Mouse (Mus musculus) olfactory bulb, adult 2 months (tissue): Measurements from ENCODE around the gene Ldlr.

Experiments used
- CTCF ChIP-seq: fragments of 200-500 bp; IDR thresholded peaks from 2 replicates; pipeline ENCODE4 v1.5.1; 2012; ENCODE audit warnings: low read depth, mild to moderate bottlenecking, low read length, moderate library complexity; ENCODE audit not compliant: insufficient read depth
- POLR2A ChIP-seq: fragments of 200-500 bp; IDR thresholded peaks from 2 replicates; pipeline ENCODE4 v1.6.1; 2012; ENCODE audit warnings: mild to moderate bottlenecking, low read depth, low read length, moderate library complexity; ENCODE audit not compliant: insufficient read depth

DNA sequence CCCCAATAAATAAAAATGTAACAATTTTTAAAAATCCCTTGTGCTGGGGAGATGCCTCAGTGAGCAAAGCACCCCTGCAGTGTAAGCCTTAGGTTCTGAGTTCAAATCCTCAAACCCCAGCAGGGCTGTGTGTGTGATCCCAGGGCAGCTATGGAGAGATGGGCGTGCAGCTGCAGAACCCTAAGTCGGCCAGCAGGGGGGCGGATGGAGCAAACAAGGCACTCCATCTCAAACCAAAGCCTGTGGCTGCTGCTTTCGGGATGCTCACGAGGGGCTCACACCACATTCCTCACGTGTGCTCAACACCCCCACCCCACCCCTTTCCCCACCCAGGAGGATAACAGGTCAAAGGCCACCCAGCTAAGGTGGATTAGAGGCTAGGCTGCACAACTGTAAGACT, 63.6 kb downstream of the Ldlr start:
- TF ChIP-seq CTCF (peak; percentile 61; the same call in 1 of the 2 replicates), POLR2A (no peak)
